Mouse (Mus musculus) cerebellum, postnatal 4 days (tissue): ENCODE data around the gene Tmbim1.

ENCODE experiments used
- DNase-seq, 2 experiments: peaks; one replicate each; pipeline ENCODE4 v3.0.0; 2022; ENCODE audit warnings: low spot score in 2 of 2, mixed read lengths in 1 of 2

Gene Tmbim1

GRCm38 (mm10) chr1:74278538-74278937 is 26.9 kb downstream of the Tmbim1 start, which contains the start of gene Gpbar1:
Gene Gpbar1 (plus strand): TSS chr1:74278550.
- no peak for DNase-seq

GRCm38 (mm10) chr1:74277883-74278537 is 27.4 kb downstream of the Tmbim1 start:
- DNase-seq, result no peak

GRCm38 (mm10) chr1:74277041-74277440 is 28.4 kb downstream of the Tmbim1 start:
- no peak for DNase-seq

DNA sequence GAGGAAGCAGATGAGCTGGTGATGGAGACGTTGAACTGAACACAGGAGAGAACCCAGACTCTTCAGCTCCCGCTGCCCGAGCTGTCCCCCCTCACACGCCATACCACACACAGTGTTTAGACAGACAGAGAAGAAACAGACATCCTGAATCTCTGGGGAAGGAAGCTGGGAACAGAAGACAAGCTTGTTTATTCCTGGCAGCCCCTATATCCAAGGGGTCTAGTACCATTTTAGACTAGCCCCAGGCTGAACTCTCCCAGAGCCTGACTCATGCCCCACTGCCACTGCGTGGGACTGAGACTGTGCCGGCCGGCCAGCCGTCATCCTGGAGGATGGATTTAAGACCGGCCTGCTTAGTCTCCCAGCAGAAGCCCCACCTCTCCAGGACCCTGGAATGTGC is 30.4 kb downstream of the Tmbim1 start:
- DNase-seq, result no peak

DNA sequence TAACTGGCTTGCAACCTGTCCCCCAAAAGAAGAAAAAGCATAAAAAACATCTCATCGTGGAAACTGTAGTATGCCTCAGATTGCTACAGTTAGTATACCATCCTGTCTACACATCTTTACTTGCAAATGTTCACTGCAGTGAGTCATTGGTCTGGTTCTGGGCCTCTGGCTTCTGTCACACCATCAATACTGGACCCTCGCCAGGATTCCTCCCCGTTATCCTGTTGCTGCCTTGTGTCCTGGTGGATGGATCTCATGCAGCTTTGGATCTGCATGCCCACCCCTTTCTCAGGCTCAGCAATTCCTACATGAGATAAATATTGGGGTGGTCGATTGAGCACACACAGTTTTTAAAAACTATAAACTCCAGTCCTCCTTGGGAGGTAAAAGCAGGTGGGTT is 33.8 kb downstream of the Tmbim1 start:
- no peak for DNase-seq

DNA sequence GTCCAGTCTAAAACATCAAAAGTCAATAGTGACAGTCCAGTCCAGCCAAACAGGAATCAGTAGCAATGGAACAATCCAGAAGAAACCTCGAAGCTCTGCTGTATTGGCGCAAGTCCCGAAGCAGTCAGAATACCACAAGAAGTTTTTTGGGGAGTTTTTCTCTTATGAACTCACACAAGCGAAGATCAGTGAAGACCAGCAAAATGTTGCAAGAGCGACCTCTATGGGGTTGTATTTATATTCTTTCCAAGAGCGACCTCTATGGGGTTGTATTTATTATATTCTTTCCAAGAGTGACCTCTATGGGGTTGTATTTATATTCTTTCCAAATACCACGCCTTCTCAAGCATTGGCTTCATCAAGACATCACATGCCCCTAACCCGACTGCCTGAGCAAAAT is 36.7 kb downstream of the Tmbim1 start:
- DNase-seq, result no peak

GRCm38 (mm10) chr1:74262510-74262909 is 42.9 kb downstream of the Tmbim1 start:
- no peak for DNase-seq

DNA sequence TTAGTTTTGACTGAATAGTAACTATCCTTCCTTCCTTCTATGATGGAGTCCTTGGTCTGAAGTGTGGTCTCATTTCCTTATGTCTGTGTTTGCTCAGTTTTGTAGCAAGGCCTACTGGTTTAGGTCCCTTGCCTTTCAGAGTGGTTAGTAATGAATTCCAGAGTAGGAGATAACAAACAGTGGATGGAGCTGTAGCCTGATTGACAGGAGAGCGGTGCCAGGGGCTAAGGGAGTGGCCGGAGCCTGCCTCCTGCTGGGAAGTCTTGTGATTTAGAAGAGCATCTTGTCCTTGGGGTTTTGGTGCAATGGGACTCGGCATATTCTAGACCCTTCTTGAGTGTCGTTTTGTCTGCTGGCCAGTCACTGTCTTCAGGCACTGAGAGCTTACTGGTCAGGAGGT is 48.6 kb downstream of the Tmbim1 start:
- no peak for DNase-seq

DNA sequence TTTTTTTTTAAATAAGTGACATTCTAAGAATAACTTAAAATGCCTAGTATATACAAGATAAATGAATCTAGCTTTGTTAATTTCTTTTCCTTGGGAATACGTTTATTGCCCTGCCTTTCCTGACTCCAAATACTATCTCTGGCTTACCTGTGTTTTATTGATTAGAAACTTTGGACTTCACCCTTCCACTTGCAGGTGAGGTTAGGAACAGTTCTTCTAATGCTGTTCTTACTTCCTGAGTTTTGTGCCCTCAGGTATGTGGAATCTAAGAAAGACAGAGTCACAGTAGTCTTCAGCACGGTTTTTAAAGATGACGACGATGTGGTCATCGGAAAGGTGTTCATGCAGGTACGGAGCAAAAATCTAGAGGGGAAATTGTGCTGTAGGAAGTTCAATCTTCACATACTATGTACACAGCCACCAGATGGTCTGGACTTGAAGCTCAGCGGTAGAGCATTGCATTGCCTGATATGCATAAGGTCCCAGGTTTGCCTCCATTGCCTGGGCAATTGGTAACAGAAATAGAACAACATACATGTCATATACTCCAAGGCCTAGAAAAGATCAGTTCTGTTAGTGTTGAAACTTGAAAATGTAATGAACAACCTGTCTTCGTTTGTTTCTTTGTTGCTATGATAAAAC is 49.6 kb downstream of the Tmbim1 start:
- no peak for DNase-seq

DNA sequence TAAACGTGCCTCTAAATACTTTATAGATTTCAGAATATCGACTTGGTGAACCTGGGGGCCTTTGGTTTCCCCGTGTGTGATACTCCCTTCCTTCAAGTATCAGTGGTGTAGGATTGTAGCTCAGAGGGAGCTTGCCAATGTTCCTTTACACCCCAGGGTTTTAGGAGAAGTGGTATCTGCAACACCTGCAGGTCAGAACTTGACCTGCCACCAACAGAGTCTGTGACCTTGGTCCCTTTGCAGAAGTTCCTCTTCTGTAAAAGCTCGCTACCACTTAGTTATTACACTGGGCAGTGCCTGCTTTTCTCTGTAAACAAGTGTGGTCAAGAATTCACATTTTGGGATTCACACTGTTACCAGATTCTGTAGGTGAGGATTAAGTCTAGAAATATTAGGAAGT is 55.3 kb downstream of the Tmbim1 start:
- DNase-seq, result no peak

DNA sequence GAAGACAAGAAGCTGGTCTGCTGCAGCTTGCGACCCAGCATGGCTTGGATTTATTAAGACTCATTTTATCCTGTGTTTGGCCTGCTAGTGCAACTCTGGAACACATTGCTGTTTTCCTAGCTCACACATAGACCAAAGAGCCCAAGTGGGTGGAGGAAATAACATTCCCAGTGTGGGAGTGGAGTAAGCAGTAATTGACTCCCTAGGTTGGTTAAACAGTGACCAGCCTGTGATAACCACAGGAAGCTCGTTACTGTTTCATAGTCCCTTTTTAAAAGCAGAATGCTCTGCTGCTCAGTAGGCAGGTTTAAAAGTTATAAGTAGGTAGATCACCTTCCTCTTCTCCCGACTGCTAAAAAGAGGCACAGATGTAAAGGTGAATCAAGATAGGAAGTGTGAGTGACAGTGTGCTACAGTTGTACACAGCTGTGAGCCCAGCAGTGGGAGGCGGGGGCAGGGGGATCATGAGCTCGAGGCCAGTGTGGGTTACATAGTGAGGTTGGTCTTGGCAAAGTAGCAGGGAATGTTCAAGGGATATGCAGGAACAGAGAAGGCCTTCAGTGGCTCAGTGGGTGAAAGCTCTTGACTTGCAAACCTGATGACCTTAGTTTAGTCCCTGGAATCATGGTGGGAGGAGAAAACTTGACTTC is 56.0 kb downstream of the Tmbim1 start:
- no peak for DNase-seq

DNA sequence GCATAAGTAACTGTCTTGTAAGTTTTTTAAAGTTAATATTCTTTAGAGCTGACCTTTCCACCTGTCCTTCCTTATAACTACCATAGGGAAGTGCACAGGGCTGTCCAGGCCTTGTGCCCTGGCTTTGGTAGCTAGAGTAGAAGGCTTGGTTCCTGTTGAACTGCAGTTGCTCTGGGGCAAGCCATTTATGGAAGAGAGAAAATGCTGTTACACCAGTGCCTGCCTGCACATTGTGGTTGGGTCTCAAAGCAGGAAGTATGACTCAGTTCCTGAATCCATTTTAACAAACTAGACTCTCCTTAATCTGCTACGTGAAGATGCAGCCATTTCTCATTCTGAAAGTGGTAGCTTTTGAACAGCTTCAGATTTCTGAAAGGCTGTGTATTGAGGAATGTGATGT is 56.6 kb downstream of the Tmbim1 start:
- no peak for DNase-seq

DNA sequence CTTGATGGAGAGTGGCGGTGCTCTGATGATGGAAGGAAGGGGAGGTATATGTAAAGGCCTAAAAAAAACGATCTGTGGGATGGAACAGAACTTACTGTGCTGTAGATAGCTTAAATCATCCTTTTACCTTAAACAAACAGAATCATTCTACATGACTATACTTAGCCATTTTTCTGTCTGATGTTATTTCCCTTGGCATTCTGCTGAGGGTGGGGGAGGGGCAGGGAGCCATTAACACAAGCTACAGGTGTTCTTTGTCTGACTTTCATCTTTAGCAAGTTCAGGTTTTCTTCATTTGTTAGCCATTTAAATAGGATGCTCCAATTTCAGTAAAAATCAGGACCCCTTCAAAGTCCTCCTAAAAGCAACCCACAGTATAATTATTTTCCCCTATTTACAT is 59.9 kb downstream of the Tmbim1 start:
- DNase-seq, result no peak

- DNase-seq, result no peak
Measured at GRCm38 (mm10) chr1:74240832-74241231, 64.6 kb downstream of the Tmbim1 start.

- DNase-seq, result no peak
Measured at GRCm38 (mm10) chr1:74240311-74240710, 65.1 kb downstream of the Tmbim1 start.

DNA sequence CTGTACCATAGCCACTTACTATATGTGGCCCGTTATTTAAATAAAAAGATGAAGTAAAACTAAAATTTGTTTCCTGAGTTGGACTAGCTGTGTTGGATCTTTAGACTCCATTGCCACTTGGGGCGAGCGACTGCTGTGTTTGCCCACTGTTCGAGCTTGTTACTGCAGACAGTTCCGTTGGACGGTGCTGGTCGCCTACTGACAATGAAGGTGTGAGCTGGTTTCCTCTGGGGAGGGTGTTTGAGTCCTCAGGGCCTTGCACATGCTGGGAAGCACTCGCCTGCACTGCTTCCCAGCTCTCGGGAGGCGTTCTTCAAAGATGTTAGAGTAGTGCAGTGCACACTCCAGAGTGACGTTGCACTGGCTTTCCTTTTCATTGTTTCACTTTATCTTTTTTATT is 65.8 kb downstream of the Tmbim1 start:
- no peak for DNase-seq

GRCm38 (mm10) chr1:74239162-74239561 is 66.3 kb downstream of the Tmbim1 start:
- no peak for DNase-seq
